Mouse (Mus musculus) midbrain, embryonic 15.5 days (tissue): ENCODE data around the gene Ptpn11. TPM values are rescaled to one million over a fixed set of nuclear protein-coding genes. Genes with fewer than 3 reads are reported as not detected.
"Not testable (repeated sequence)": the region's sequence is repeated elsewhere in the genome, so short reads cannot be mapped to it uniquely, and the experiment has no call there.

Experiments
- ATAC-seq: fragments of 200-750 bp; cut with Nextera tagmentation; replicated peaks from 2 replicates; pipeline ENCODE4 v1.8.0; 2017; ENCODE audit warnings: moderate TSS enrichment
- H3K27ac ChIP-seq: fragments of 300-500 bp; sonication (generic); 2 replicates; pipeline ENCODE4 v1.5.1; 2015; ENCODE audit warnings: mild to moderate bottlenecking, inconsistent platforms
- H3K27me3 ChIP-seq: fragments of 300-500 bp; sonication (generic); replicated peaks from 2 replicates; pipeline ENCODE4 v1.6.1; 2015; ENCODE audit warnings: inconsistent platforms
- H3K36me3 ChIP-seq: fragments of 300-500 bp; sonication (generic); replicated peaks from 2 replicates; pipeline ENCODE4 v1.6.1; 2015; ENCODE audit warnings: inconsistent platforms
- H3K4me1 ChIP-seq: fragments of 300-500 bp; sonication (generic); 2 replicates; pipeline ENCODE4 v1.6.1; 2015; ENCODE audit warnings: inconsistent platforms
- H3K4me2 ChIP-seq: fragments of 300-500 bp; sonication (generic); 2 replicates; pipeline ENCODE4 v1.6.1; 2015; ENCODE audit warnings: inconsistent platforms, mild to moderate bottlenecking, moderate library complexity
- H3K4me3 ChIP-seq: fragments of 300-500 bp; sonication (generic); 2 replicates; pipeline ENCODE4 v1.5.1; 2015; ENCODE audit warnings: mild to moderate bottlenecking, inconsistent platforms
- H3K9ac ChIP-seq: fragments of 300-500 bp; sonication (generic); 2 replicates; pipeline ENCODE4 v1.6.1; 2015; ENCODE audit warnings: mild to moderate bottlenecking, inconsistent platforms
- H3K9me3 ChIP-seq: fragments of 300-500 bp; sonication (generic); 2 replicates; pipeline ENCODE4 v1.6.1; 2016; ENCODE audit warnings: inconsistent platforms
- WGBS: fragments of 180-500 bp; shearing (Covaris S2); methylation state at CpG from one replicate; pipeline ENCODE4 v1.1.7; 2015; ENCODE audit warnings: mixed read lengths; 5-methylcytosine and 5-hydroxymethylcytosine counted together
- polyA plus RNA-seq: library from polyadenylated mRNA; unstranded; fragments of >200 nt; fragmentation: Nextera tagmentation; extraction: Ambion mirVana; gene quantifications from 2 replicates; pipeline ENCODE4 v1.2.1, GENCODE M21; 2015

The Ptpn11 gene
- 23.7 and 24.7 TPM in 2 replicates for polyA plus RNA-seq

- H3K27ac ChIP-seq = peak within 1 kb of the TSS; percentile 82
- H3K36me3 ChIP-seq = no peaks in the 10 kb centered on the region
- H3K27me3 ChIP-seq = no peaks in the 10 kb centered on the region
- peak within 1 kb of the TSS; percentile 58 for H3K4me3 ChIP-seq
- H3K4me2 ChIP-seq = peak within 1 kb of the TSS; percentile 69
- ATAC-seq = peak; percentile 95
- no peaks in the 10 kb centered on the region for H3K9me3 ChIP-seq
- 1% methylated on average over 76 of the region's 98 CpGs for WGBS
- peaks cover 45% of the 10 kb centered on the region for H3K4me1 ChIP-seq
- peak within 1 kb of the TSS; percentile 88 for H3K9ac ChIP-seq
These were observed at the start of gene Ptpn11 for GRCm38 (mm10) chr5:121190836-121191583. Ptpn11 (minus strand) TSS chr5:121191397.

DNA sequence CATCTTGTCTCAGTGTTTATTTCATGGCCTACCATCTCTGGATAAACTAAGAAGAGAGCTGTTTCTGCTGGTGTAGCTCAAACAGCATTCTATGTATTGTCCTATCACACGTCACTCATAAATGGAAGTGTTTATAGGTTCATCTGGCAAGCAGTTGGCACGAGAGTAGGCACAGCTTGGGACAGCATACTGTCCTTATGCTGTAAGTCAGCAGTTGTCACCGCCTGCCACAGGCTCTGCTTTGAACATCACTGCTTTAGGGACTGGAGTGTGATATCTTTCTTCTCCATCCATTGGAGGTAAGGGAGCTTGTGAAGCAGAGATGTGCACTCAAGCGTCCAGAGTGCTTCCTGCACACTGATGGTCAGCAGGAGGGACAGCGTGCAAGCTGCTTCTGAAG is 48.6 kb upstream of the Ptpn11 start:
- Histone ChIP-seq H3K9ac (no peak overlapping the region), H3K4me3 (no peak overlapping the region), H3K27ac (no peak overlapping the region), H3K27me3 (no peaks in the 10 kb centered on the region), H3K36me3 (no peaks in the 10 kb centered on the region), H3K4me1 (no peaks in the 10 kb centered on the region), H3K4me2 (no peak overlapping the region), H3K9me3 (no peaks in the 10 kb centered on the region)
- no peak for ATAC-seq
- WGBS = 78% methylated on average over 5 of the region's 5 CpGs

DNA sequence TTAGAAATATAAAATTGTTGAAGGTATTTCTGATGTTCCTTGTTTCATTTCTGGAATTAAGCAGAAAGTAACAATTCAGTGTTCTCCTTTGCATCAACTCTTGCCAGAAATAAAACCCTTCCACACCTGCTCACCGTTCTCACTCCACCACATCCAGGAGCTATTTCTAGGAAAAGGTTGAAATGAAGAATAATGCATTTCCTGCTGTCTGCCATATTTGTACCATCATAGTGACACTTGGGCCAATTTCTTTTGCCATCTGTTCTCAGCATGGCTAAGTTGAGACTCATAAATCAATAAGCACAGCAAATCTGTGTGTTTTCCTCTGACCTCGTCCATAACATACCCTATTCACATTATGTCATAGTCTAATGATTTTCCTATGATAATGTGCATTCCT is 47.0 kb upstream of the Ptpn11 start:
- Histone ChIP-seq H3K4me2 (no peak overlapping the region), H3K4me3 (no peak overlapping the region), H3K36me3 (no peaks in the 10 kb centered on the region), H3K27me3 (no peaks in the 10 kb centered on the region), H3K9me3 (no peaks in the 10 kb centered on the region), H3K27ac (no peak overlapping the region), H3K9ac (no peak overlapping the region), H3K4me1 (no peaks in the 10 kb centered on the region)
- ATAC-seq = no peak
- 86% methylated on average over 2 of the region's 2 CpGs for WGBS

DNA sequence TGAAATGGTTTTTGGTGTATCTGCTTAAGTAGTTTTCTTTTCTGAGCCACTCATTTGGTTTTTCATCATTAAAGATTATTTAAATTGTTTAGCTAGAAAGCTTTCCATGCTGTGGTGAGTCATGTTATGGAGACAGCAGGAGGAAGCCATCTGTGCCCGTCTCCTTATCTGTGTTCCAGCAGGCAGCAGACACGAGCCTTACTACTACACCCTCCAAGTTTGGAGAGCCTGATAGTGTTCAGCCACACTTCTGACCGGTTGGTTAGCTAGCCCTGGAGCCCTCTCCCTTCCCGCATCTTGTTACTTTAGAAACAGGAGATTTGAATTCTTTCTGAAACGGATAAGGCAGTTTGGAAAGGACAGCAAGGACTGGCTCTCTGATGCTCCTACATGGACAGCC is 45.0 kb upstream of the Ptpn11 start:
- Histone ChIP-seq H3K4me3 (no peak overlapping the region), H3K4me1 (no peaks in the 10 kb centered on the region), H3K9ac (no peak overlapping the region), H3K36me3 (no peaks in the 10 kb centered on the region), H3K4me2 (no peak overlapping the region), H3K9me3 (no peaks in the 10 kb centered on the region), H3K27ac (no peak overlapping the region), H3K27me3 (no peaks in the 10 kb centered on the region)
- ATAC-seq = no peak
- WGBS = 79% methylated on average over 5 of the region's 5 CpGs

- no peak overlapping the region for H3K4me2 ChIP-seq
- H3K27me3 ChIP-seq = no peaks in the 10 kb centered on the region
- no peaks in the 10 kb centered on the region for H3K9me3 ChIP-seq
- 92% methylated on average over 2 of the region's 2 CpGs for WGBS
- no peaks in the 10 kb centered on the region for H3K4me1 ChIP-seq
- H3K9ac ChIP-seq = no peak overlapping the region
- no peak for ATAC-seq
- H3K27ac ChIP-seq = no peak overlapping the region
- H3K4me3 ChIP-seq = no peak overlapping the region
- H3K36me3 ChIP-seq = no peaks in the 10 kb centered on the region
These were observed 42.5 kb upstream of the Ptpn11 start for GRCm38 (mm10) chr5:121233726-121234125.

GRCm38 (mm10) chr5:121232789-121233188 is 41.6 kb upstream of the Ptpn11 start:
- H3K4me3 ChIP-seq = no peak overlapping the region
- ATAC-seq = no peak
- no peaks in the 10 kb centered on the region for H3K9me3 ChIP-seq
- 96% methylated on average over 1 of the region's 1 CpGs for WGBS
- H3K4me1 ChIP-seq = no peaks in the 10 kb centered on the region
- H3K4me2 ChIP-seq = no peak overlapping the region
- H3K36me3 ChIP-seq = no peaks in the 10 kb centered on the region
- no peak overlapping the region for H3K9ac ChIP-seq
- H3K27me3 ChIP-seq = no peaks in the 10 kb centered on the region
- no peak overlapping the region for H3K27ac ChIP-seq

- H3K4me3 ChIP-seq = no peak overlapping the region
- ATAC-seq = no peak
- no peak overlapping the region for H3K4me2 ChIP-seq
- H3K9me3 ChIP-seq = no peaks in the 10 kb centered on the region
- 93% methylated on average over 9 of the region's 9 CpGs for WGBS
- H3K36me3 ChIP-seq = no peaks in the 10 kb centered on the region
- H3K27me3 ChIP-seq = no peaks in the 10 kb centered on the region
- peaks cover 5% of the 10 kb centered on the region; the same call in 1 of the 2 replicates for H3K4me1 ChIP-seq
- no peak overlapping the region for H3K27ac ChIP-seq
- no peak overlapping the region for H3K9ac ChIP-seq
These were observed 39.6 kb upstream of the Ptpn11 start for GRCm38 (mm10) chr5:121230811-121231210.

GRCm38 (mm10) chr5:121229182-121229581 is 38.0 kb upstream of the Ptpn11 start:
- Histone ChIP-seq H3K9ac (no peak overlapping the region), H3K4me3 (no peak overlapping the region), H3K4me1 (peaks cover 8% of the 10 kb centered on the region; the same call in 1 of the 2 replicates), H3K4me2 (no peak overlapping the region), H3K27ac (no peak overlapping the region), H3K27me3 (no peaks in the 10 kb centered on the region), H3K9me3 (no peaks in the 10 kb centered on the region), H3K36me3 (no peaks in the 10 kb centered on the region)
- no peak for ATAC-seq
- 97% methylated on average over 2 of the region's 2 CpGs for WGBS

DNA sequence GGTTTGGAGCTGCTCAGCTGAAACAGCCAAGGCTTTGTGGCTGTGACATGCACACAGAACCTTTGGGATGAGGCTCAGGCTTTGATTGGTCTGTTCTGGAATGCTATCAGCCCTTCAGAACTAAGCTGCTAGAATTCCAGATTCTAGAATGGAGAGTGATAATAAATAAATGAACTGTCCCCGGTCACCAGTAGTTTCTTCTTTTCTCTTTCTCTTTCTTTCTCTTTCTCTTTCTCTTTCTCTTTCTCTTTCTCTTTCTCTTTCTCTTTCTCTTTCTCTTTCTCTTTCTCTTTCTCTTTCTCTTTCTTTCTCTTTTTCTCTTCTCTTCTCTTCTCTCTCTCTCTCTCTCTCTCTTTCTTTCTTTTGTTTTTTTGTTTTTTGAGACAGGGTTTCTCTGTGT is 36.1 kb upstream of the Ptpn11 start:
- not testable (repeated sequence) for H3K27ac ChIP-seq, H3K9ac ChIP-seq, H3K36me3 ChIP-seq, H3K4me3 ChIP-seq, H3K9me3 ChIP-seq, H3K27me3 ChIP-seq, H3K4me2 ChIP-seq, ATAC-seq
- peaks cover 19% of the 10 kb centered on the region for H3K4me1 ChIP-seq
- 100% methylated on average over 1 of the region's 1 CpGs for WGBS

GRCm38 (mm10) chr5:121226845-121227244 is 35.6 kb upstream of the Ptpn11 start:
- H3K4me2 ChIP-seq = no peak overlapping the region
- H3K9me3 ChIP-seq = no peaks in the 10 kb centered on the region
- 92% methylated on average over 4 of the region's 4 CpGs for WGBS
- H3K27me3 ChIP-seq = no peaks in the 10 kb centered on the region
- no peak overlapping the region for H3K9ac ChIP-seq
- H3K4me3 ChIP-seq = no peak overlapping the region
- H3K36me3 ChIP-seq = no peaks in the 10 kb centered on the region
- H3K27ac ChIP-seq = no peak overlapping the region
- peaks cover 24% of the 10 kb centered on the region for H3K4me1 ChIP-seq
- no peak for ATAC-seq

DNA sequence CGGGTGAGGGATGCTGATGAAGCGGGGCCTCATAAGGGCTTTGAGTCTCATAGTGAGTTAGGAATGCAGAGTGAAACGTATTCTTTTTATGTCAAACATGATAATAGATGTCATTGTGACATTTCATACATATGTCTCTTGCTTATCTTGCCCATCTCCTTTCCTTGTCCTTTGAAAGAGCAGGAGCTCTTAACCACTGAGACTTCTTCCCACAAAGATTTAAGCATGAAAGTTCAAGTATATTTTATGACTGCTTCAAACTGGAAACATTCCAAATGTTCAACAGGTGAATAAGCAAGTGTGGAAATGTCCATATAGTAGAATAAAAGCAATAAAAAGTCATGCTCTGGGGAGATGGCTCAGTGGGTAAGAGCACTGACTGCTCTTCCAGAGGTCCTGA is 35.2 kb upstream of the Ptpn11 start:
- ATAC-seq = no peak
- 76% methylated on average over 3 of the region's 3 CpGs for WGBS
- H3K9ac ChIP-seq = no peak overlapping the region
- H3K4me2 ChIP-seq = no peak overlapping the region
- no peak overlapping the region for H3K4me3 ChIP-seq
- H3K36me3 ChIP-seq = no peaks in the 10 kb centered on the region
- H3K4me1 ChIP-seq = peaks cover 28% of the 10 kb centered on the region
- H3K27ac ChIP-seq = no peak overlapping the region
- H3K27me3 ChIP-seq = no peaks in the 10 kb centered on the region
- no peaks in the 10 kb centered on the region for H3K9me3 ChIP-seq

GRCm38 (mm10) chr5:121225854-121226253 is 34.7 kb upstream of the Ptpn11 start:
- 90% methylated on average over 2 of the region's 2 CpGs for WGBS
- no peak overlapping the region for H3K4me2 ChIP-seq
- no peak overlapping the region for H3K27ac ChIP-seq
- no peaks in the 10 kb centered on the region for H3K9me3 ChIP-seq
- peaks cover 29% of the 10 kb centered on the region for H3K4me1 ChIP-seq
- no peaks in the 10 kb centered on the region for H3K36me3 ChIP-seq
- H3K4me3 ChIP-seq = no peak overlapping the region
- no peak for ATAC-seq
- no peak overlapping the region for H3K9ac ChIP-seq
- H3K27me3 ChIP-seq = no peaks in the 10 kb centered on the region

GRCm38 (mm10) chr5:121224856-121225255 is 33.7 kb upstream of the Ptpn11 start:
- WGBS = 89% methylated on average over 3 of the region's 3 CpGs
- ATAC-seq = no peak
- Histone ChIP-seq H3K9me3 (no peaks in the 10 kb centered on the region), H3K27me3 (no peaks in the 10 kb centered on the region), H3K4me3 (no peak overlapping the region), H3K27ac (no peak overlapping the region), H3K4me1 (peaks cover 30% of the 10 kb centered on the region), H3K4me2 (no peak overlapping the region), H3K36me3 (no peaks in the 10 kb centered on the region), H3K9ac (no peak overlapping the region)
